Mouse (Mus musculus) ovary, postnatal 10 days (tissue): ENCODE results near the gene Phldb3.

Experiments
- DNase-seq: peaks from one replicate; pipeline ENCODE4 v3.0.0; 2022; ENCODE audit warnings: low spot score

The Phldb3 gene

GRCm38 (mm10) chr7:24630116-24630880 lies 19.7 kb downstream of the Phldb3 start:
- DNase-seq: no peak

- no peak for DNase-seq
Observed at GRCm38 (mm10) chr7:24636264-24636663, 25.7 kb downstream of the Phldb3 start, which contains the start of gene Lypd3. Gene Lypd3 (plus strand): TSS chr7:24636550.

GRCm38 (mm10) chr7:24637046-24637445 lies 26.5 kb downstream of the Phldb3 start:
- DNase-seq: no peak

- DNase-seq: no peak
Observed at GRCm38 (mm10) chr7:24638026-24638856, 27.7 kb downstream of the Phldb3 start.

GRCm38 (mm10) chr7:24640450-24640849 lies 29.9 kb downstream of the Phldb3 start:
- DNase-seq: no peak

- DNase-seq: peak; percentile 6
Observed at GRCm38 (mm10) chr7:24642491-24642890, 31.9 kb downstream of the Phldb3 start.

GRCm38 (mm10) chr7:24644492-24644891 lies 33.9 kb downstream of the Phldb3 start:
- no peak for DNase-seq

GRCm38 (mm10) chr7:24644996-24645395 lies 34.4 kb downstream of the Phldb3 start:
- no peak for DNase-seq

- DNase-seq: no peak
Observed at GRCm38 (mm10) chr7:24646486-24646885, 35.9 kb downstream of the Phldb3 start.

GRCm38 (mm10) chr7:24653681-24654080 lies 43.1 kb downstream of the Phldb3 start:
- peak; percentile 24 for DNase-seq

- no peak for DNase-seq
Observed at GRCm38 (mm10) chr7:24659737-24660357, 49.3 kb downstream of the Phldb3 start.

GRCm38 (mm10) chr7:24661118-24661904 lies 50.7 kb downstream of the Phldb3 start:
- DNase-seq: no peak

- DNase-seq: peak; percentile 16
Observed at GRCm38 (mm10) chr7:24662575-24662974, 52.0 kb downstream of the Phldb3 start.

GRCm38 (mm10) chr7:24664301-24664700 lies 53.7 kb downstream of the Phldb3 start:
- DNase-seq: no peak

- no peak for DNase-seq
Observed at GRCm38 (mm10) chr7:24664959-24665358, 54.4 kb downstream of the Phldb3 start.

GRCm38 (mm10) chr7:24671944-24672439 lies 61.4 kb downstream of the Phldb3 start:
- no peak for DNase-seq

GRCm38 (mm10) chr7:24676575-24676974 lies 66.0 kb downstream of the Phldb3 start, which contains the start of gene Tex101:
Gene Tex101 (minus strand): TSS chr7:24676675.
- DNase-seq: no peak
